Mouse (Mus musculus) stomach, embryonic 15.5 days (tissue): Measurements from ENCODE around the gene Sertad2. TPM values are rescaled to one million over a fixed set of nuclear protein-coding genes. Genes with fewer than 3 reads are reported as not detected.

ENCODE experiments used
- ATAC-seq: fragments of 200-750 bp; cut with Nextera tagmentation; 2 replicates; pipeline ENCODE4 v1.8.0; 2017; ENCODE audit warnings: low read depth, moderate number of reproducible peaks, moderate TSS enrichment; ENCODE audit not compliant: insufficient read depth, low FRiP score
- H3K27ac ChIP-seq: fragments of 300-500 bp; sonication (generic); 2 replicates; pipeline ENCODE4 v1.5.1; 2015; ENCODE audit warnings: mild to moderate bottlenecking, inconsistent platforms
- H3K27me3 ChIP-seq: fragments of 300-500 bp; sonication (generic); replicated peaks from 2 replicates; pipeline ENCODE4 v1.6.1; 2015; ENCODE audit warnings: inconsistent platforms
- H3K36me3 ChIP-seq: fragments of 300-500 bp; sonication (generic); 2 replicates; pipeline ENCODE4 v1.6.1; 2015; ENCODE audit warnings: inconsistent platforms
- H3K4me1 ChIP-seq: fragments of 300-500 bp; sonication (generic); 2 replicates; pipeline ENCODE4 v1.6.1; 2015; ENCODE audit warnings: inconsistent platforms
- H3K4me2 ChIP-seq: fragments of 300-500 bp; sonication (generic); 2 replicates; pipeline ENCODE4 v1.6.1; 2015; ENCODE audit warnings: mild to moderate bottlenecking, inconsistent platforms
- H3K4me3 ChIP-seq: fragments of 300-500 bp; sonication (generic); replicated peaks from 2 replicates; pipeline ENCODE4 v1.5.1; 2015; ENCODE audit warnings: inconsistent platforms
- H3K9ac ChIP-seq: fragments of 300-500 bp; sonication (generic); 2 replicates; pipeline ENCODE4 v1.6.1; 2015; ENCODE audit warnings: inconsistent platforms
- H3K9me3 ChIP-seq: fragments of 300-500 bp; sonication (generic); 2 replicates; pipeline ENCODE4 v1.6.1; 2016; ENCODE audit warnings: inconsistent platforms
- WGBS: fragments of 180-500 bp; shearing (Covaris S2); methylation state at CpG from one replicate; pipeline ENCODE4 v1.1.7; 2015; 5-methylcytosine and 5-hydroxymethylcytosine counted together
- polyA plus RNA-seq: library from polyadenylated mRNA; unstranded; fragments of >200 nt; fragmentation: Nextera tagmentation; extraction: Ambion mirVana; gene quantifications from 2 replicates; pipeline ENCODE4 v1.2.1, GENCODE M21; 2015

Sertad2 gene
- polyA plus RNA-seq: 26.5 and 38.8 TPM in 2 replicates

DNA sequence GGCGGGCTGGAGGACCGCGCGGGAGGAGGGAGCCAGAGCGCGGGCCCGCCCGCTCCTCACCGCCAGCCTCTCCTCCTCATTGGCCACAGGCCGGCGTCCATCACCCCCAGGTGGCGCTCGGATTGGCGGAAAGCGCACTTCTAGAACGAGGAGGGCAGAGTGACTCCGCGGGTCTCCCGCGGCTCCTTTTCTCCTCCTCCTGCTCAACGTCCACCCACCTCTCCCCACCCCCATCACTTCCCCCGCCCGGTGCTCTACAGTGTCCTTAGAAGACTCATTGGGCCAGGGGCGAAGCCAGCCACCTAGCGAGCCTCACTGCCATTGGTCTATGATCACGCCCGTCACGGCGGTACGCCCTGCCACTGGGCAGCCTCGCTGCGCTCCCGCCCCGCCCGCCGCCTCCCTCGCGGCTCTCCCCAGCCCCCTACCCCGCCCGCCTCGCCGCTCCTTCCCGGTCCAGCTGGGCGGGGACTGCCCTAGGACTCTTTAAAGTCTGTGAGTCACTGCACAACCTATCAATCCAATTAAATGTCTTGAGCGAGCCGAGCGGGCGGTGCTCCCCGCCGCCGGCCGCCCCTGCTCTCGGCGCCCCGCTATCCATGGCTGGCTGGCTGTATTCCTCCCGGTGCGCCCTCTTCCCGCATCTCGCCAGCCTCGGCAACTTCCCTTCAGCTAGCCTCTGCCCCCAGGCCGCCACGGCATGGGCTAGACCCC, at the start of gene Sertad2:
TSS of gene Sertad2 (plus strand) at position 515 of the 714 bp plus-strand sequence.
- peak within 1 kb of the TSS; percentile 87 for H3K27ac ChIP-seq
- H3K4me2 ChIP-seq: peak within 1 kb of the TSS; percentile 83
- H3K9me3 ChIP-seq: no peaks in the 10 kb centered on the region
- under 1% methylated on average over 50 of the region's 62 CpGs for WGBS
- H3K27me3 ChIP-seq: no peaks in the 10 kb centered on the region
- peak; percentile 99 for ATAC-seq
- H3K4me1 ChIP-seq: no peaks in the 10 kb centered on the region
- H3K36me3 ChIP-seq: no peaks in the 10 kb centered on the region
- peak within 1 kb of the TSS; percentile 29 for H3K9ac ChIP-seq
- peak within 1 kb of the TSS; percentile 68 for H3K4me3 ChIP-seq

DNA sequence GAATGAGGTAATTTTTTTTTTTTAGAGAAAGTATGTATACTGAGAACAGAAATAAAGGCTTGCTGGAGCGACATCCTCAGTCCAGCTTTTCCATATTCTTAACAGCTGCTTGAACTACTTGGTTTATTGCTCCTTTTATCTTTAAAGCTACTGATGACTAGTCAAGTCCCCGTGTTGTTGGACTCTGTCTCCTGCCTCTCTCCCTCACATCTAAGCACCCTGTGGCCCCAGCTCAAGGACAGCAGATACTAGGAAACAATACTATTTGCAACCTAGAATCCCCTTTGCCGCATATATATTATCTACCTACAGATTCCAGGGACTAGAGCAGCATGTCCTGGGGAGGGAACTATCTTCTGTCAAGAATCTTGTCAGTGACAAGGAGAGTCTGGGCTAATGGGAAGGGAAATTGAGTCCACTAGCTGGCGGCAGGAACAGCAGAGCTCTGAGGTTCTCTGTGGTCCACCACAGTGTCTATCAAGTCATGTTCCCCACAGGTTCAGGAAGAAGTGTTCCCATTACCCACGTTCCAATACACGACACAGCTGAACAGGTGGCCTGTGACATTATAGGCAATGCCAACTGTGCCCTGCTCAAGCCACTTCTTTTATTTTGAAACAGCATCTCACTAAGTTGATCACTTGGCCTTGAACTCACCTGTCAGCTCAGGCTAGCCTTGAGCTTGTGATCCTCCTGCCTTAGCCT, 49.0 kb upstream of the Sertad2 start:
- no peak overlapping the region for H3K4me2 ChIP-seq
- no peaks in the 10 kb centered on the region for H3K36me3 ChIP-seq
- WGBS: 61% methylated on average over 6 of the region's 6 CpGs
- ATAC-seq: no peak
- no peak overlapping the region for H3K9ac ChIP-seq
- no peaks in the 10 kb centered on the region for H3K9me3 ChIP-seq
- no peaks in the 10 kb centered on the region for H3K4me1 ChIP-seq
- no peaks in the 10 kb centered on the region for H3K27me3 ChIP-seq
- no peak overlapping the region for H3K4me3 ChIP-seq
- no peak overlapping the region for H3K27ac ChIP-seq

DNA sequence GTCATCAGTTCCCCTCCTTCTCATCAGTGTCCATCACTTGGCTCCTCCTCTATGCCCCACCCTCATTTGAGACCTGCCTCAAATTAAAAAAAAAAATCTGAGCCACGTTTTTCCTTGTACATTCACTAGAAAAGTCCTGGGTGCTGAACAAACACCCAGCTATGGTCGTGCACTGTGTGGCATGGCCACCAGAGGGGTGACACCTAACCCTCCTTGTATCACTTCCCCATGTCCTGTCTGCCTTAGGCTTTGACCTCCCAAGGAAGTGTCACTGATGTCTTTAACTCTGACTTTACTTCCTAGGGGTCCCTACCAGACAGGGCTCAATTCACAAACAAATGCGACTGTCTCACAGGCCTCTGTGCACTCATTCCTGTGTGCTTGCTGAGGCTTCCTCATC, 42.5 kb upstream of the Sertad2 start:
- no peak overlapping the region for H3K4me3 ChIP-seq
- no peaks in the 10 kb centered on the region for H3K27me3 ChIP-seq
- 38% methylated on average over 3 of the region's 3 CpGs for WGBS
- no peaks in the 10 kb centered on the region for H3K9me3 ChIP-seq
- H3K27ac ChIP-seq: no peak overlapping the region
- no peaks in the 10 kb centered on the region for H3K4me1 ChIP-seq
- no peak overlapping the region for H3K4me2 ChIP-seq
- no peak for ATAC-seq
- no peaks in the 10 kb centered on the region for H3K36me3 ChIP-seq
- H3K9ac ChIP-seq: no peak overlapping the region

DNA sequence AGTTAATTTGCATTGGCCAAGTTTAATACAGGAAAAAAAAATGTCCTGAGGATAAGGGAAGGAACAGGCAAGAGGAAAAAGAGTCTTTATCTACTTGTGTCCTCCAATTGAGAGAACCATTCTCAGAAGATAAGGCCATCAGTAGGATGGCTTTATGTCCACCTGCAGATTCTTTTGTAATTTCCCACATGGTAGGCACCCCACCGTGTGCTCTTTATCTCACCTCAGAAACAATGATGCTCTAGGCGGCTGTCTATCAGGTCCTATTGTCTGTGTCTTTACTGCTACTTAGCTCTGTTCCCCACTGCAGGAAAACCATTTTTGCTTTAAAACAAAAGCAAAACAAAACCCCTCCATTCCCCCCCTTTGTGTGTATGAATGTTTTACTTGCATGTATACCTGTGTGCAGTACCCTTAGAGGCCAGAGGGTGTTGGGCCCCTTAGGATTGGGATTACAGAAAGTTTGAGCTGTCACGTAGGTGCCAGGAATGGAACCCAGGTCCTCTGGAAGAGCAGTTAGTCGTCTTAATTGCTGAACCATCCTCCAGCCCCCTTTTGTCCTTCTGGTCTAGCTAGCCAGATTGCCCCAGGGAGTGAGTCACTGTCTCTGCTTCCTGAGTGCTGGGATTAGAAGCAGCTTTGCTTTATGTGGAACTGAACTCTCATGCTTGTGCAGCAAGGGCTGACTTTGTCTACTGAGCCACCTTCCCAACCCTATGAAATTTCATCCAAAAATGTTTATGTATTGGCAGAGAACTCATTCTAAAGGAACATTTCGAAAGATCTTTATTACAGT, 41.7 kb upstream of the Sertad2 start:
- H3K27ac ChIP-seq: no peak overlapping the region
- no peaks in the 10 kb centered on the region for H3K4me1 ChIP-seq
- no peak overlapping the region for H3K9ac ChIP-seq
- no peaks in the 10 kb centered on the region for H3K27me3 ChIP-seq
- H3K36me3 ChIP-seq: no peaks in the 10 kb centered on the region
- ATAC-seq: no peak
- no peaks in the 10 kb centered on the region for H3K9me3 ChIP-seq
- 72% methylated on average over 5 of the region's 5 CpGs for WGBS
- H3K4me2 ChIP-seq: no peak overlapping the region
- no peak overlapping the region for H3K4me3 ChIP-seq

DNA sequence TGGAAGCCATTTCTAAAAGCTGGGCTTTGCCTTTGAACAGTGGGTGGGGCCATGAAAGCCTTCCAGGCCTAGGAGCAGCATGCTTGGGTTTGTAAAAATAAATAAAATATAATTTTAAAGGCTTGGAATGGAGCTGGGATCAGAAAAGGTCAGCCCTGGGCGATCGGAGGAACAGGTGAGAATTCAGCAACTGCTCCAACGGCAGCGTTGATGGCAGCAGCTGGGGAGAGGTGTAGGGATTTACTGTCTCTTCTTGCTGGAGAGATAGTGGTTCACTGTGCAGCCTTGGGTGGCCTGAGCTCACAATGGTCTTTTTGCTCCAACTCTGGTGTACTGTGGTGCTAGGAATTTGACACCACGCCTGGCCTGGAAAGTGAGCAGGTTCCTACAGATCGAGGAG, 29.5 kb upstream of the Sertad2 start:
- no peak overlapping the region for H3K4me3 ChIP-seq
- no peaks in the 10 kb centered on the region for H3K36me3 ChIP-seq
- no peaks in the 10 kb centered on the region for H3K27me3 ChIP-seq
- H3K9ac ChIP-seq: no peak overlapping the region
- 86% methylated on average over 6 of the region's 6 CpGs for WGBS
- no peaks in the 10 kb centered on the region for H3K9me3 ChIP-seq
- no peak overlapping the region for H3K4me2 ChIP-seq
- H3K4me1 ChIP-seq: no peaks in the 10 kb centered on the region
- H3K27ac ChIP-seq: no peak overlapping the region
- no peak for ATAC-seq

DNA sequence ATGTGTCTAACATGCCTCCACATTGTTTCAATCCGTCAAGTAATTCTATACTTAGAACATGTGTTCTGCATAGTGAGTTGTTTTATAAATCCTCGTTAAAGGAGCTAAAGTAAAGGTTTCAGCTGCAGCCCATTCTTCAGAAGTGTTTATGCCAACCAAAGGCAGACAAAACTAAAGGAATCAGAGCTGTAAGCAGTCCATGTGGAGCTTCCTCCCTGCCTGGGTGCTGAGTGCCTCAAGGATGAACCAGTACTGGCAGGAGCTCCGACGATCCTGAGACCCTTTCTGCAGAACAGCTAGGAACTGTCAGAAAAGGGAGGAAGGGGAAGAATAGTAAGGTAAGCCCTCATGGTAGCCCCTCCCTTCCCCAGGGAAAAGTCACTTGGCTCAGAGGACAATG, 28.3 kb upstream of the Sertad2 start:
- no peak overlapping the region for H3K27ac ChIP-seq
- H3K9ac ChIP-seq: no peak overlapping the region
- ATAC-seq: no peak
- H3K4me3 ChIP-seq: no peak overlapping the region
- no peak overlapping the region for H3K4me2 ChIP-seq
- H3K9me3 ChIP-seq: no peaks in the 10 kb centered on the region
- H3K4me1 ChIP-seq: no peaks in the 10 kb centered on the region
- 45% methylated on average over 4 of the region's 4 CpGs for WGBS
- no peaks in the 10 kb centered on the region for H3K27me3 ChIP-seq
- no peaks in the 10 kb centered on the region for H3K36me3 ChIP-seq

DNA sequence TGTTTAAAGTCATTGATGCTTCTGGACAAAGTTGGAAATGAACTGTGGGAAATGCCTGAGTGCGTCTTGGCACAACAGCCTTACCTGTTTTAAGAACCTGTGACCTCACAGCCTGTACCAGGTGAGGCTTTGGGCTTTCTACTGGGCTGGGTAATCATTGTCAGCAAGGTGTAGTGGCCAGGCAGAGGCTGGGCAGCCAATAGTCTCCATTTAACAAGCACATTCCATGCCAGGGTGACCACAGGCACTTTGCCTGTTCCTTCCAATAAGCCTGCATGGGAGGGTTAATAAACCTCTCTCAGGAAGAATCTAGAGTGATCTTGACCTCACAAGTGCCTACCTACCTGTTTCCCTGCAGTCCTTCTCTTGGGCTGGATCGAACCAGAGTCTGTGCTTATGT, 21.7 kb upstream of the Sertad2 start:
- Histone ChIP-seq H3K27ac (no peak overlapping the region), H3K4me3 (no peak overlapping the region), H3K9ac (no peak overlapping the region), H3K36me3 (no peaks in the 10 kb centered on the region), H3K4me1 (no peaks in the 10 kb centered on the region), H3K4me2 (no peak overlapping the region), H3K27me3 (no peaks in the 10 kb centered on the region), H3K9me3 (no peaks in the 10 kb centered on the region)
- WGBS: 92% methylated on average over 2 of the region's 2 CpGs
- ATAC-seq: no peak

DNA sequence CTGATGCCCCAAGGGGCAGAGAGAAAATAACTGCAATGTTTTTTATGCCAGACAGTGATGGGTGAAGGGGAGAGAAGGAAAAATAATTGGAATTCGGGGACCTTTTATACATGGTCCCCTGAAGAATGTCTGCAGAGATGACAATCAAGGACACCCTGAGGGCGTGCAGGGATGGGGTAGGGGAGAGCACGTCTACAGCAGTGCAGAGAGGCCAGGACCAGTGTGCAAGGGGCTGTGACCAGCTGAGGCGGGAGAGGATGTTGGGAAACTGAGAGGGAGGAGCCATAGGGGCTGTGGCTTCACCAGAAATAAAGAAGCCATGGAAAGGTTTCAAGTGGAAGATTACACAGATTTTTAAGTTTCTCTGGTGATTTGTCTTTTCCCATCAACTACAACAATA, 20.3 kb upstream of the Sertad2 start:
- no peaks in the 10 kb centered on the region for H3K36me3 ChIP-seq
- H3K4me1 ChIP-seq: no peaks in the 10 kb centered on the region
- 70% methylated on average over 4 of the region's 4 CpGs for WGBS
- H3K9ac ChIP-seq: no peak overlapping the region
- no peak for ATAC-seq
- no peak overlapping the region for H3K27ac ChIP-seq
- no peak overlapping the region for H3K4me2 ChIP-seq
- H3K9me3 ChIP-seq: no peaks in the 10 kb centered on the region
- H3K27me3 ChIP-seq: no peaks in the 10 kb centered on the region
- H3K4me3 ChIP-seq: no peak overlapping the region

DNA sequence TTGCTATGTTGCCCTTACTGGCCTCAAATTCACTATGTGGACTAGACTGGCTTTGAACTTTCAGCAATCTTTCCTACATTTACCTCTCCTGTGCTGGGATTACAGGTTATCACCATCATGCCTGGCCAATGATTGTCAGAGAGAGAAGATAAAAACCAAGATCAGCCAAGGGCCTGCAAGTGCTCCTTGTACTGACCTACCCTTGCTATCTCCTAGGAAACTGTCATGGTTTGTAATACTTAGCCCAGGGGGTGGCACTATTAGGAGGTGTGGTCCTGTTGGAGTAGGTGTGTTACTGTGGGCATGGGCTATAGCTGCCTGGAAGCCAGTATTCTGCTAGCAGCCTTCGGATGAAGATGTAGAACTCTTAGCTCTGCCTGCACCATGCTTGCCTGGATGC, 18.6 kb upstream of the Sertad2 start:
- WGBS: 92% methylated on average over 1 of the region's 1 CpGs
- Histone ChIP-seq H3K9me3 (no peaks in the 10 kb centered on the region), H3K27me3 (no peaks in the 10 kb centered on the region), H3K4me1 (no peaks in the 10 kb centered on the region), H3K9ac (no peak overlapping the region), H3K4me2 (no peak overlapping the region), H3K4me3 (no peak overlapping the region), H3K27ac (no peak overlapping the region), H3K36me3 (no peaks in the 10 kb centered on the region)
- no peak for ATAC-seq

DNA sequence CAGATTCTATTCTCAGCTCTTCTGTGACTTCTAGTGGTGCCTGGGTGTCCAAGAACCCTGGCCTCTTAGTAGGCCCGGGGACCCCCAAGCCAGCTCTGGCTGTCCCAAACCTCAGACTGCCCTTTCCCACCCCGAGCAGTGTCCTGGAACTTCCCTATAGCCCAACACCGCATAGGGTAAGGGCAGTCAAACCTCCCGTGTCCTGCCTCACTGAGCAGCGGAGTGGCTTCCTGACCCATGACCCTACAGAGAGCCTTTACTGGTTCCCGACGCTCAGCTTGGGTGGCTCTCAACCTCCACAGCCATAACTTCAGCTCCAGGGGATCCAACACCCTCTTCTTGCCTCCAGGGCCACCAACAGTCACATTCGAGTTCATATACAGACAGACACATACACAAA, 17.1 kb upstream of the Sertad2 start:
- no peak overlapping the region for H3K27ac ChIP-seq
- no peaks in the 10 kb centered on the region for H3K36me3 ChIP-seq
- no peak overlapping the region for H3K4me2 ChIP-seq
- 82% methylated on average over 8 of the region's 8 CpGs for WGBS
- ATAC-seq: no peak
- no peaks in the 10 kb centered on the region for H3K27me3 ChIP-seq
- no peaks in the 10 kb centered on the region for H3K9me3 ChIP-seq
- no peak overlapping the region for H3K9ac ChIP-seq
- no peak overlapping the region for H3K4me3 ChIP-seq
- no peaks in the 10 kb centered on the region for H3K4me1 ChIP-seq

DNA sequence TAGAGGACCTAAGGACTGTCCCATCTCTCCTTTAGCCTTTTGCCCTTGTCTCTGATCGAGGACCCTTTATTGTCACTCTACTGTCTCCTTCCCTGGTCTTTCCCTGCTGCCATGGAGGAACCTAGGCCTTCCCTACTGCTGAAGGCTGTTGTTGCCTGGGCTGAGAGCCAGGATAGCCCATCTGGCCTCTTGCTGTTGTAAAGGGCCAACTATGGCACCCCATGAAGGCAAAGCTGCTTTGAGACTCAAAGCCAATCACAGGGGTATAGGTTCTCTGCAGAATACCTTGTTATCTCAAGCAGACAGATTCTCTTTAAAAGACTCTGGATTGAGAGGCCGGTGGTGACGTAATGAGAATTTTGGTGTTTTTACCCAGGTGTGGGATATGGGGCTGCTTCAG, 15.2 kb upstream of the Sertad2 start:
- no peaks in the 10 kb centered on the region for H3K36me3 ChIP-seq
- no peaks in the 10 kb centered on the region for H3K9me3 ChIP-seq
- no peak overlapping the region for H3K4me3 ChIP-seq
- H3K4me1 ChIP-seq: peaks cover 3% of the 10 kb centered on the region; the same call in 1 of the 2 replicates
- WGBS: 81% methylated on average over 3 of the region's 3 CpGs
- H3K27ac ChIP-seq: no peak overlapping the region
- H3K27me3 ChIP-seq: no peaks in the 10 kb centered on the region
- H3K4me2 ChIP-seq: no peak overlapping the region
- no peak for ATAC-seq
- no peak overlapping the region for H3K9ac ChIP-seq

DNA sequence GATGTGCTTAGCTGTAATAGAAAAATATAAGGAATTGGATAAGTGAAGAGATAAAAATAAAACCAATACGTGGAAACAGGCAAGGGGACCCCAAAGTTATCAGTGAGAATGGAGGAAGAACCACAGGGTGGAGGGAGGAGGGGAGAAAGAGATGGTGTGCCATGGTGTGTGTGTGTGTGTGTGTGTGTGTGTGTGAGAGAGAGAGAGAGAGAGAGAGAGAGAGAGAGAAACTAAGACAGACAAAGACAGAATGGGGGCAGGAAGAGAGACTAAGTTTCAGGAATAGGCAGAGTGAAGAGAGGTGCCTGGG, 11.4 kb upstream of the Sertad2 start:
- H3K9ac ChIP-seq: peak overlapping the region; percentile 19; the same call in 1 of the 2 replicates
- H3K4me1 ChIP-seq: peaks cover 3% of the 10 kb centered on the region; the same call in 1 of the 2 replicates
- no peaks in the 10 kb centered on the region for H3K9me3 ChIP-seq
- H3K4me3 ChIP-seq: peak overlapping the region; percentile 52
- H3K27ac ChIP-seq: peak overlapping the region; percentile 92
- H3K36me3 ChIP-seq: no peaks in the 10 kb centered on the region
- no peak for ATAC-seq
- H3K4me2 ChIP-seq: peak overlapping the region; percentile 87
- 3% methylated on average over 1 of the region's 1 CpGs for WGBS
- no peaks in the 10 kb centered on the region for H3K27me3 ChIP-seq
